Mouse (Mus musculus): ENCODE results near the gene Fxr2. TPM values are rescaled to one million over a fixed set of nuclear protein-coding genes. Genes with fewer than 3 reads are reported as not detected.

The Fxr2 gene
- polyA plus RNA-seq (2015; fragmentation: Nextera tagmentation; extraction: Ambion mirVana) = 37.3 and 38.0 TPM in 2 replicates

DNA sequence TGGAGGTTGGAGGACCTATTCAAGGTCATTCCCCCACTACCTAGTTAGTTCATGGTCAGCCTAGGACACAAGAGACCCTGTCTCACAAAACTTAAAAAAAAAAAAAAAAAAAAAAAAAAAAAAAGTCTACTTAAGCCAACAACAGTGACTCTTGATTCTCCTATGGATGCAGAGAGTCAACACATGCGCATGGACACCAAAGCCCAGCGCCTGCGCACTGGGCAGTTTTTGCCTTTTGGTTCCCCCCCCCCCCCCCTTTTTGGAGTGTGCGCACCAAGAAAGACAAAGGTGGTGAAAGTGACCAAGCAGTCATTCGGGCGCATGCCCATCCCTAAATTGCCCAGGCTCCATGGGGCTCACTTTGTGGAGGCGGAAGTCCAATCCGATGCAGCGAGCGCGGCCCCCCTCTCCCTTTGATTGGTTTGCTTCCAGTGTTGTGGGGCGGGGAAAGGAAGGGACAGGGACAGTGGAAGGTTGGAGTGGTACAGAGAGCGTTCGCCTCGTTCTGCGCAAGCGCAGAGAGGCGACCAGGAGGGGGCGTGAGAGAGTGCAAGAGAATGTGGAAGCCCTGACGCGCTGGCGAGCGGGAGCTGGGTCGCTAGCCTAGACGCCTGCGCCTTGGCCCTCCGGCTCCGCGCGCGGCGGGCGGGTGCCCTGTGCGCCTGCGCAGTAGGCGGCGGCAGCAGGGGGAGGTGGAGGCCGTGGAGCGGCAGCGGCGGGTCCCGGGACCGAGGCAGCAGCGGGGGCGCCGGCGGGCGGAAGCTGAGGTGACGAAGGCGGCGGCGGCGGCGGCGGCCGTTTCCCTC lies at the start of gene Fxr2:
Gene Fxr2, plus strand, starts transcription at position 707 of the 806 bp plus-strand sequence.
- H3K9ac ChIP-seq = peak within 1 kb of the TSS; percentile 96
- peak within 1 kb of the TSS; percentile 75 for H3K4me3 ChIP-seq
- H3K27me3 ChIP-seq = no peaks in the 10 kb centered on the region
- H3K9me3 ChIP-seq = no peaks in the 10 kb centered on the region
- peak within 1 kb of the TSS; percentile 79 for H3K4me2 ChIP-seq (replicated peaks)
- peaks cover 22% of the 10 kb centered on the region for H3K4me1 ChIP-seq
- WGBS = 1% methylated on average over 37 of the region's 56 CpGs
- peak within 1 kb of the TSS; percentile 94 for H3K27ac ChIP-seq
- H3K36me3 ChIP-seq = peaks cover 14% of the 10 kb centered on the region
- ATAC-seq (ENCODE audit: low FRiP score, low read depth) = peak; percentile 98

DNA sequence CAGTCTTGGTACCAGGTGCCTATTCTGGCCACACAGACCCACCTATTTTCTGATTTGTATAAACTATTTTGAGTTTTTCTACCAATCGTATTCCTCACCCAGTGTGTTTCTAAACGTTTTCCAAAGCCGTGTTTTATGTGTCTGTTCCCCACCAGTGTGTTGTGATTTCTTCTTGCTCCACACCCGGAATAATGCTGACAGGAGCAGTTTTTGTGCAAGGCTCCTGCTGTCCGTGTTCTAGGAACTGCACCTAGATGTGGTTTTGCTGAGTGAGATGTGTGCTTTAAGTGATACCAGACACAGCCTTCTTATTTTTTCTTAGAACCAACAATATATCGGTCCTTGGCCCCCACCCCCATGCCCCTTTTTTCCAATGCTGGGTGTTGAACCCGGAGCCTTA lies 48.8 kb upstream of the Fxr2 start:
- no peak for ATAC-seq (ENCODE audit: low FRiP score, low read depth)
- Histone ChIP-seq H3K4me2 (replicated peaks) (no peak overlapping the region), H3K9ac (no peak overlapping the region), H3K4me3 (no peak overlapping the region), H3K9me3 (no peaks in the 10 kb centered on the region), H3K36me3 (peaks cover 37% of the 10 kb centered on the region), H3K27me3 (no peaks in the 10 kb centered on the region), H3K4me1 (peaks cover 15% of the 10 kb centered on the region), H3K27ac (no peak overlapping the region)
- WGBS = 79% methylated on average over 7 of the region's 7 CpGs

DNA sequence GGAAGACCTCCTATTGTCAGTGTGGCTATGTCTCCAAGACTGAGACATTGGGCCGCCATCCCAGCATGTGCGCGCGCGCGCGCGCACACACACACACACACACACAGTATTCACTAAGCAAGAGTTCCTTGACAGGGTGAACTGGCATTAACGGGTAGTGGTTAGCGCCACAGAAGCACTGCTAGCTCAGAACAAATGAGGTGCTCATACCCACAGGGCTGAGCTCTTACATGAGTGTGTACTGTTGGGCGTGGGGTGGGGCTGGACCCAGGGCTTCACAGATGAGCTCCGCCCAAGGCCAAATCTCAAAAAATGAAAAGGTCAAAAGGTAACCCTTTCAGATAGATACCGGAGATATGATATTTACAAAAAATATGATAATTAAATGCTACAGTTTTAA lies 47.9 kb upstream of the Fxr2 start:
- H3K9me3 ChIP-seq = no peaks in the 10 kb centered on the region
- peaks cover 47% of the 10 kb centered on the region for H3K36me3 ChIP-seq
- peaks cover 15% of the 10 kb centered on the region for H3K4me1 ChIP-seq
- H3K4me2 ChIP-seq (replicated peaks) = no peak overlapping the region
- H3K9ac ChIP-seq = no peak overlapping the region
- H3K27me3 ChIP-seq = no peaks in the 10 kb centered on the region
- no peak overlapping the region for H3K27ac ChIP-seq
- H3K4me3 ChIP-seq = no peak overlapping the region
- no peak for ATAC-seq (ENCODE audit: low FRiP score, low read depth)
- 92% methylated on average over 13 of the region's 13 CpGs for WGBS

DNA sequence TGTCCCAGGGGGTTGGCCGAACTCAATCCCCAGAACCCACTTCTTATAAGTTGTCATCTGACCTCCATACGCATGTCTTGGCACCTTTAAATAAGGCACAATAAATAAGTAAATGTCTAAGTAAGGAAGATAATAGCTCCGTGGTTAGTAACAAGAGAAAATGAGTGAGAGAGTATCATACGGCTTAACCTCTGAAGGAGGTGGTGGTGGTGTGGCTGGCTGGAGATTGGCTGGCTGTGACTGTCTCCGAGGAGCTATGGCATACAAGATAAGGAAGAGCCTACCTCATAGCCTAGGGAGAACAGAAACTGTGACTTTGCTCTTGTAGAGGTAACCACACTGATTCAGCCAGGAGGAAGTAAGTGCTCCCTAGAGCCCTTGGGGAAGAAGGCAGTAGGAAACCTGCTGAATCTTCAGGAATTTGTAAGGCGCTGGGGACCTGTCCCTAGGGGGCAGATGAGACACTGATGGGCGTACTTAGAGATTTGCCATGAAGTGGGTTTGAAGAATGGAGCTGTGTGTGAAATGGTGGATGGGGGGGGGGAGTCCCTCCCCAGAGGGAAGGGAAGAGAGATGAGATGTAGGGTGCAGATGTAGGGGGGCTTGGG lies 47.0 kb upstream of the Fxr2 start:
- Histone ChIP-seq H3K9me3 (no peaks in the 10 kb centered on the region), H3K4me1 (peaks cover 15% of the 10 kb centered on the region), H3K9ac (no peak overlapping the region), H3K27me3 (no peaks in the 10 kb centered on the region), H3K36me3 (peaks cover 56% of the 10 kb centered on the region), H3K4me2 (replicated peaks) (no peak overlapping the region), H3K27ac (no peak overlapping the region), H3K4me3 (no peak overlapping the region)
- ATAC-seq (ENCODE audit: low FRiP score, low read depth) = no peak
- WGBS = 81% methylated on average over 7 of the region's 7 CpGs

DNA sequence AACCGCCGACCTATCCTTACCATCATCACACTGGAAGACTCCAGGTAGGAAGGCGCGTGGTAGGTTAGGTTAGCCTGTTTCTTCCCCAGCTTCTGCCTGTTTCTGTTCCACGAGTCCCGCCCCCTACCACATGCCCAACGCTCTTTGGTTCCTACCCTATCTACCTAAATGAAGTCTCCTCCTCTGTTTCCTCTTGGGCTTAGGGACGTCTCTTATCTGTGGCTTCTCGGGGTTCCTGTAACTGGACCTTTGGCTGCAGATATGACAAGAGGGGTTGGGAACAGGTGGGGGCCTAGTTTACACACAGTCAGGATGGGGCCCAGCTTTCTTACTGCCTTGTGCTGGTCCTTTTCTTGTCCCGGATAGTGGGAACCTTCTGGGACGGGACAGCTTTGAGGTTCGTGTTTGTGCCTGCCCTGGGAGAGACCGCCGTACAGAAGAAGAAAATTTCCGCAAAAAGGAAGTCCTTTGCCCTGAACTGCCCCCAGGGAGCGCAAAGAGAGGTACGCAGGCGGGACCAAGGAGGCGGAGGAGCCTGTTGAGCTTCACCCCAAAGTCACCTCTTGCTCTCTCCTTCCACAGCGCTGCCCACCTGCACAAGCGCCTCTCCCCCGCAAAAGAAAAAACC lies 43.5 kb upstream of the Fxr2 start:
- Histone ChIP-seq H3K27ac (no peak overlapping the region), H3K36me3 (peaks cover 77% of the 10 kb centered on the region), H3K9ac (no peak overlapping the region), H3K9me3 (no peaks in the 10 kb centered on the region), H3K4me1 (no peaks in the 10 kb centered on the region), H3K4me2 (replicated peaks) (no peak overlapping the region), H3K4me3 (no peak overlapping the region), H3K27me3 (no peaks in the 10 kb centered on the region)
- 92% methylated on average over 22 of the region's 22 CpGs for WGBS
- ATAC-seq (ENCODE audit: low FRiP score, low read depth) = no peak

DNA sequence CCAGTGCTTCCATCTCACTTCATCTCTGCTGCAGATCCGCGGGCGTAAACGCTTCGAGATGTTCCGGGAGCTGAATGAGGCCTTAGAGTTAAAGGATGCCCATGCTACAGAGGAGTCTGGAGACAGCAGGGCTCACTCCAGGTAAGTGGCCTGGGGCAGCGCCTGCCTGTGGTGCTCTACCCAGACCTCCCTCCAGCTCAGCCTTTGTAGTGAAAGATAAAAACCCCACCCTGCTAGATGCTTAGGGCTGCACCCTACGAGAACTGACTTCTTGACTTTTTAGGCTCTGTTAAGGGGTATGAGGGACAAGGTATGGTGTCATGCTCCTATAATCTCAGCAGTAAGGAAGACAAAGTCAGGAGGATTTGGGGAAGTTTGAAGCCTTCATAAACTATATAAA lies 42.2 kb upstream of the Fxr2 start:
- Histone ChIP-seq H3K27ac (no peak overlapping the region), H3K36me3 (peaks cover 85% of the 10 kb centered on the region), H3K4me1 (no peaks in the 10 kb centered on the region), H3K4me3 (no peak overlapping the region), H3K27me3 (no peaks in the 10 kb centered on the region), H3K9me3 (no peaks in the 10 kb centered on the region), H3K4me2 (replicated peaks) (no peak overlapping the region), H3K9ac (no peak overlapping the region)
- ATAC-seq (ENCODE audit: low FRiP score, low read depth) = no peak
- 91% methylated on average over 8 of the region's 8 CpGs for WGBS

DNA sequence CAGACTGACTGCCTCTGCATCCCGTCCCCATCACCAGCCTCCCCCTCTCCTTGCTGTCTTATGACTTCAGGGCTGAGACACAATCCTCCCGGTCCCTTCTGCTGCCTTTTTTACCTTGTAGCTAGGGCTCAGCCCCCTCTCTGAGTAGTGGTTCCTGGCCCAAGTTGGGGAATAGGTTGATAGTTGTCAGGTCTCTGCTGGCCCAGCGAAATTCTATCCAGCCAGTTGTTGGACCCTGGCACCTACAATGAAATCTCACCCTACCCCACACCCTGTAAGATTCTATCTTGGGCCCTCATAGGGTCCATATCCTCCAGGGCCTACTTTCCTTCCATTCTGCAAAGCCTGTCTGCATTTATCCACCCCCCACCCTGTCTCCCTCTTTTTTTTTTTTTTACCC lies 41.4 kb upstream of the Fxr2 start:
- Histone ChIP-seq H3K36me3 (peaks cover 85% of the 10 kb centered on the region), H3K27me3 (no peaks in the 10 kb centered on the region), H3K9me3 (no peaks in the 10 kb centered on the region), H3K4me2 (replicated peaks) (no peak overlapping the region), H3K27ac (no peak overlapping the region), H3K9ac (no peak overlapping the region), H3K4me1 (no peaks in the 10 kb centered on the region), H3K4me3 (no peak overlapping the region)
- no peak for ATAC-seq (ENCODE audit: low FRiP score, low read depth)
- 89% methylated on average over 3 of the region's 3 CpGs for WGBS

DNA sequence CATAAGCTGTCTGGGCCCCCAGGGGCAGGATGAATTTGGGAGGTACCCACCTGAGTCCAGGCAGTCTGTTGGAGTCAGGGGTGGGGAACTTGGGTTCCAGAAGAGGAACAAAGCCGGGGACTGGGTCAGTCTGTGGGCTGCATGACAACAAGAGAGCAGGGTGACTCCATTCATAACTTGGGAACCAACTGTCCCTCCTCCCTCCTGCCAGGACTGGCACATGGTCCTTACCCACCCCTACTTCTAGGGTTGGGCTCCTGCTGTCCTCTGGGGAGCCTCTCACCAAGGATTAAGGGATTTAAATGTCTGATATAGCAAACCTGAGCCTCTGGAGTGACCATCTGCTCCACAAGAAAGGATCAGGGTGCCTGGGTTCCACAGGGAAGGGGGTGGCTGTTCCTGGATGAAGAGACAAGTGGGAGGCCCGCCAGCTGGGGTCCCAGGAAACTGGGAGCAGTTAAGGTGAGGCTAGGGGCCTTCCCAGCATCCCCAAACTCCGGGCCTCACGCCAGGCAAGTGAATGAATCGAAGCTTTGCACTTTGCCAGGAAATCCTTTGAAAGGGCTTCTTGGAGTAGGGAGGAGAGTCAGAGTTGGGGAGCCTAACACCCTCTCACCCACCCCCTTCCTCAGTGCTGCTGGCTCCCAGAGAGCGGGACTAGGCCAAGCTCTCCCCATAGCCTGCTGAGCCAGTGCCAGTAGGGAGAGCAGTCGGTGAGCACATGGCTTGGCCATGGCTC lies 40.7 kb upstream of the Fxr2 start:
- ATAC-seq (ENCODE audit: low FRiP score, low read depth) = no peak
- H3K4me1 ChIP-seq = no peaks in the 10 kb centered on the region
- no peak overlapping the region for H3K4me3 ChIP-seq
- H3K9ac ChIP-seq = no peak overlapping the region
- H3K4me2 ChIP-seq (replicated peaks) = no peak overlapping the region
- peaks cover 79% of the 10 kb centered on the region for H3K36me3 ChIP-seq
- 82% methylated on average over 7 of the region's 7 CpGs for WGBS
- H3K9me3 ChIP-seq = no peaks in the 10 kb centered on the region
- H3K27me3 ChIP-seq = no peaks in the 10 kb centered on the region
- no peak overlapping the region for H3K27ac ChIP-seq

DNA sequence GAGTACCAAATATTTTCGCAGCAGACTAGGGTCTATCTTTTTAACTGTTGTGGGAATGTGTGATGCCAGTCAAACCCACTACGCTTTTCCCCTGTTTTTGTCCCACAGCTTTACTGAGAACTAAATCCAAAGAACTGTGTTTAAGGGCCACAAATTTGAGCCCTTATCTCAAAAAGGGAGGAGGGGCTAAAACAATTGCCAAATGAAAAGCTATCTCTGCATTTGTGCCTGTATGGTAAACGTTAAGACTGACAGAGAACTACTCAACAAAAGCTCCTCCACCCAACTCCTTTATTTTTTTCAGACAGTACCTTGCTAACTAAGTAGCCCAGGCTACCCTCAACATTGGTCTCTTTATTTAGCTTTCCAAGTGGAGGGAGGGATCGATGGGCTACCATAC lies 40.0 kb upstream of the Fxr2 start:
- Histone ChIP-seq H3K4me3 (no peak overlapping the region), H3K9me3 (no peaks in the 10 kb centered on the region), H3K27me3 (no peaks in the 10 kb centered on the region), H3K4me1 (no peaks in the 10 kb centered on the region), H3K9ac (no peak overlapping the region), H3K27ac (no peak overlapping the region; the same call in 1 of the 2 replicates), H3K4me2 (replicated peaks) (no peak overlapping the region), H3K36me3 (peaks cover 72% of the 10 kb centered on the region)
- no peak for ATAC-seq (ENCODE audit: low FRiP score, low read depth)
- 87% methylated on average over 4 of the region's 4 CpGs for WGBS

DNA sequence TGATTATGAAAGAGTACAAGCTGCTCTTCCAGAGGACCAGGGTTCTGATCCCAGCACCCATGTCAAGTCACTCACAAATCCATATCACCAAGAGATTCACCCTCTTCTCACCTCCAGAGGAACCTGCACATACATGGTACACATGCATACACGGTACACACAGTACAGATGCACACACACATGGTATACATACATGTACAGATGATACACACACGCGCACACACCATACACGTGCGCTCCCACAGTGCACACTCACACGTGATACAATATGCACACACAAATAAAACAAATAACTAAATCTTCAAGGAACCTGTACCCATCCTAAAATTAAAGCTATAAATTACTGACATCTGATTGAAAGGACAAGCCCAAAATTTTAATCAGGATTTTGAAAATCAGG lies 37.9 kb upstream of the Fxr2 start:
- no peak overlapping the region for H3K4me2 ChIP-seq (replicated peaks)
- H3K4me1 ChIP-seq = peaks cover 8% of the 10 kb centered on the region
- H3K4me3 ChIP-seq = no peak overlapping the region
- H3K36me3 ChIP-seq = peaks cover 51% of the 10 kb centered on the region
- no peak for ATAC-seq (ENCODE audit: low FRiP score, low read depth)
- no peak overlapping the region for H3K27ac ChIP-seq
- H3K9me3 ChIP-seq = no peaks in the 10 kb centered on the region
- H3K27me3 ChIP-seq = no peaks in the 10 kb centered on the region
- no peak overlapping the region for H3K9ac ChIP-seq
- WGBS = 97% methylated on average over 6 of the region's 6 CpGs

DNA sequence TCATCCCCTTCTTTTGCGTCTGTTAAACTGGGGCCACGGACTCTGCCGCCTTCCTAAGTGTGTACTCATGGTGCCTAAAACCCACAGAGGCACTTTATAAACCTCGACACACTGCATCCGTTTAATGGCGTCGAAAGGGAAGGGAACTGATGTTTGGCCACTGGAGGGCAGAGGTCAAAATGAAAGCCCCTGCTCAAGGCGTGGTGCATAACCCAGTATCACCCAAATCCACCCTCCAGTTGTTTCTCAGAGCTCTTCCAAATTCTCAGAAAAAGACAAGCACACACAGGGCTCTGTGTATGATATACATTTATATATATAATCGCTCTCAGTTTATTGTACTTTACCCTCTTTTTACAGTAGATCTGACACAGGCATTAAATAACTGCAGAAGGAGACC lies 33.4 kb upstream of the Fxr2 start:
- peak overlapping the region; percentile 27; the same call in 1 of the 2 replicates for H3K9ac ChIP-seq
- peaks cover 13% of the 10 kb centered on the region for H3K36me3 ChIP-seq
- H3K4me3 ChIP-seq = no peak overlapping the region
- peak overlapping the region; percentile 42 for H3K4me2 ChIP-seq (replicated peaks)
- H3K27me3 ChIP-seq = peaks cover 19% of the 10 kb centered on the region
- 7% methylated on average over 9 of the region's 9 CpGs for WGBS
- no peaks in the 10 kb centered on the region for H3K9me3 ChIP-seq
- H3K27ac ChIP-seq = peak overlapping the region; percentile 52; the same call in 1 of the 2 replicates
- ATAC-seq (ENCODE audit: low FRiP score, low read depth) = no peak
- H3K4me1 ChIP-seq = peaks cover 25% of the 10 kb centered on the region

DNA sequence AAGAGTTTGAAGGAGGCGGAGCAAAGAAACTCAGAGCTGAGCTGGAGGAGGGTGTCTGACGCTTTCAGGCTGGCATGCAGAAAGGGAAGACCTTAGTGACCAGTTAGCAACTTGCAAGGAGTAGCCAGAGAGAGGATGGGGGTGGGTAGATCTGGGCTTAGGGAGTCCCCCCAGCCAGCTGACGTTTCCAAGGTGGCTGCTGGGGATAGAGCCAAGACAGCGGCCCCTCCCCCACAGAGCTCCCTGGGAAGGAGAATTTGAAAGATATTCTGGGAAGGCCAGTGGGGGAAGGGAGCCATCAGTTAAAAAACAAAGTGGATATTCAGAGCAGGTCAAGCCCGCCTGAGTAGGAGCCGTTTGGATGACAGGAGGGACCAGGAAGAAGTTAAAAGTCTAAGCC lies 32.7 kb upstream of the Fxr2 start:
- Histone ChIP-seq H3K4me3 (no peak overlapping the region), H3K4me1 (peaks cover 31% of the 10 kb centered on the region), H3K27me3 (peaks cover 25% of the 10 kb centered on the region), H3K36me3 (peaks cover 7% of the 10 kb centered on the region; the same call in 1 of the 2 replicates), H3K27ac (peak overlapping the region; percentile 52; the same call in 1 of the 2 replicates), H3K4me2 (replicated peaks) (peak overlapping the region; percentile 42), H3K9me3 (no peaks in the 10 kb centered on the region), H3K9ac (peak overlapping the region; percentile 27)
- WGBS = 12% methylated on average over 6 of the region's 6 CpGs
- peak; percentile 72; the same call in 1 of the 2 replicates for ATAC-seq (ENCODE audit: low FRiP score, low read depth)
